Mouse (Mus musculus): ENCODE data around the gene Armcx4.

DNA sequence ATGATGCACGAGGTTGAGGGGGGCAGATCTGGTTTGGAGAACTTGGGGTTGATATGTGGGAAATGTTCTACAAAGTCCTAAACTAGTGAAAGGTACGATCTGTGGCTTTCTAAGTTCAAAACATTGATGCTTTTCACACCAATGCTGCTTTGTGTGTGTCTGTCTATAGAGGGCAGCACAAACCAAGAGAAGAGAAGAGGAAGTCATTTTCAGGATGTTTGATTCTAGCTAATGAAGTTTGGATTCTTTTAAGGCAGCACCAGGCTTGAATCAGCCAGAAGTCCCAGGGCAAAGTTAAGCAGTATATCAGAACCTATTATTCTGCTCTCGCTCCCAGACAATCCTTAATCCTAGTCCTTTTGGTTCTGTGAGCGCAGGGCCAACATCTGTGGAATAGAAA lies 43.5 kb downstream of the Armcx4 start:
- TF ChIP-seq CTCF (IDR thresholded peaks at IDR 0.05; ENCODE audit: extremely low read depth, insufficient read depth, insufficient read length, insufficient replicate concordance) (0 out of 2 replicates have a peak, but pooled peaks have one; percentile 4), POLR2A (IDR thresholded peaks at IDR 0.05; ENCODE audit: low read depth, low read length) (no peak)

Data from spleen, adult 2 months (tissue).